Mouse (Mus musculus): ENCODE measurements at regions not wholly inside any gene's neighbourhood (a gene's known extent, or its start where the extent isn't known, plus 50 kb on each side); places are given as distances from the start of the nearest gene placed in this dataset.

- H3K36me3 ChIP-seq, result no peaks in the 10 kb centered on the region
- H3K27ac ChIP-seq, result no peak overlapping the region
- no peak for ATAC-seq (ENCODE audit: low FRiP score, low read depth)
- no peak overlapping the region for H3K4me2 ChIP-seq (replicated peaks)
- no peak overlapping the region for H3K9ac ChIP-seq
- no peaks in the 10 kb centered on the region for H3K27me3 ChIP-seq
- H3K4me1 ChIP-seq, result no peaks in the 10 kb centered on the region
- no peak overlapping the region for H3K4me3 ChIP-seq
- no peaks in the 10 kb centered on the region for H3K9me3 ChIP-seq
Observed at GRCm38 (mm10) chr5:62545785-62546184, 220.2 kb downstream of the Arap2 start.

DNA sequence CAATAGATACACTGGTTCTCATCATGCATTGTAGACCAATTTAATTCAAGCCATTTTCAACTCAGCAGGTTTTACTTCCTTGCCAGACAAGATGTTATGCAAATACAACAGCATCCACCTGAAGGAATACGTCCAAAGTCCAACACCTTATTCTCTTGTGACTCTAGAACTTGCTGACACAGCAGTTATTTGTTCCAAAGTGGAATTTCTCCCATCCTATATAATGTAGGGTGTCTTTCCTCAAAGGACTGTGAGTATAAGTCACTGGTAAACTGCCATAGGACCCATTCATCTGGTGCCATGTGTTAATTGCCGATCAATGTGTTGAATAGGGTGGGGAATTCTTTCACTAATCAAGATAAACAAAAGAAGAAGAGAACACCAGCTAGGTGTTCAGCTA lies 226.7 kb downstream of the Arap2 start:
- Histone ChIP-seq H3K9me3 (no peaks in the 10 kb centered on the region), H3K27ac (no peak overlapping the region), H3K4me2 (replicated peaks) (no peak overlapping the region), H3K9ac (no peak overlapping the region), H3K4me1 (no peaks in the 10 kb centered on the region), H3K4me3 (no peak overlapping the region), H3K27me3 (no peaks in the 10 kb centered on the region), H3K36me3 (no peaks in the 10 kb centered on the region)
- 92% methylated on average over 2 of the region's 2 CpGs for WGBS
- no peak for ATAC-seq (ENCODE audit: low FRiP score, low read depth)

GRCm38 (mm10) chr5:62511827-62512226 lies 254.1 kb downstream of the Arap2 start:
- no peak overlapping the region for H3K4me2 ChIP-seq (replicated peaks)
- H3K9me3 ChIP-seq, result no peaks in the 10 kb centered on the region
- no peak overlapping the region for H3K9ac ChIP-seq
- 66% methylated on average over 1 of the region's 1 CpGs for WGBS
- no peak overlapping the region for H3K4me3 ChIP-seq
- ATAC-seq (ENCODE audit: low FRiP score, low read depth), result no peak
- H3K27ac ChIP-seq, result no peak overlapping the region
- H3K36me3 ChIP-seq, result no peaks in the 10 kb centered on the region
- H3K4me1 ChIP-seq, result no peaks in the 10 kb centered on the region
- no peaks in the 10 kb centered on the region for H3K27me3 ChIP-seq

DNA sequence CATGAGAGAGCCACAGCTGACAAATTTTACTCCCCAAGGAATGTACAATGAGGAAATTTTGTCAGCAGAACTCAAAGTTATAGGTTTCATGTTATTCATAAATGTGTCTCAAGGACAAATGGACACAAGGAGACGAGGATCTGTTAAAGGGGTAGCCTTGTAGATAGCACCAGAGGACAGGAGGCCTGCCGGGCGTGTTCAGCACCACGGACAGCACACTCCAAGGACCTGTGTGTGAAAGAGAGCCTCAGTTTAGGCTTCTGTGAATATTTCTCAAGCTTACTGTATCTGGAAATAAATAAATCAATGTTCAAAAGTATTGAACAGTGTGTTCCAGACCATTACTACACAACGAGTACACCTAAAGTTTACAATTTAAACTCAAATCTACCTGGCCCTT lies 282.4 kb downstream of the Arap2 start:
- ATAC-seq (ENCODE audit: low FRiP score, low read depth), result 0 out of 2 replicates have a peak, but pooled peaks have one; percentile 54
- WGBS, result 30% methylated on average over 5 of the region's 5 CpGs
- Histone ChIP-seq H3K9ac (no peak overlapping the region), H3K4me1 (no peaks in the 10 kb centered on the region), H3K27me3 (no peaks in the 10 kb centered on the region), H3K4me3 (no peak overlapping the region), H3K4me2 (replicated peaks) (no peak overlapping the region), H3K9me3 (no peaks in the 10 kb centered on the region), H3K27ac (no peak overlapping the region), H3K36me3 (no peaks in the 10 kb centered on the region)

GRCm38 (mm10) chr5:62480967-62481366 lies 285.0 kb downstream of the Arap2 start:
- no peaks in the 10 kb centered on the region for H3K36me3 ChIP-seq
- WGBS, result 15% methylated on average over 1 of the region's 1 CpGs
- no peaks in the 10 kb centered on the region for H3K9me3 ChIP-seq
- H3K4me3 ChIP-seq, result no peak overlapping the region
- H3K9ac ChIP-seq, result no peak overlapping the region
- no peaks in the 10 kb centered on the region for H3K27me3 ChIP-seq
- H3K27ac ChIP-seq, result no peak overlapping the region
- H3K4me2 ChIP-seq (replicated peaks), result no peak overlapping the region
- ATAC-seq (ENCODE audit: low FRiP score, low read depth), result no peak
- H3K4me1 ChIP-seq, result no peaks in the 10 kb centered on the region

DNA sequence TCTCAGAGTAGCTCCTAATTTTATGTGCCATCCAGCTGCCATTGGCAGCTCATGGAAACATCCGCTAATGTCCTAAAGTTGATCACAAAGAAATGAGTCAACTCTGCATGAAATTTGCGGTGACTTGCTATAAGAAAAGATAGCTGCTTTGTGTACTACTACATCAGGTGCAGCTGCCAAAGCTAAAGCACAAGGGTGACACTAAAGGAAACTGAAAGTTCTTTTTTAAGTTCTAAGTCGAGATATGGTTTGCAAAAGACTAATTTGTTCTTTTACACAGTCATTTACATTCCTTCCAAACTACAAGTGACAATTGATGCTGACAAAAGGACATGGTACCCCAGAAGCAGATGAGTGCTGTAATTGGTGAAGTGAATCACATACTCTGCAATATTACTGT lies 292.5 kb downstream of the Arap2 start:
- Histone ChIP-seq H3K36me3 (no peaks in the 10 kb centered on the region), H3K9ac (no peak overlapping the region), H3K27ac (no peak overlapping the region), H3K9me3 (no peaks in the 10 kb centered on the region), H3K27me3 (no peaks in the 10 kb centered on the region), H3K4me3 (no peak overlapping the region), H3K4me1 (no peaks in the 10 kb centered on the region), H3K4me2 (replicated peaks) (no peak overlapping the region)
- ATAC-seq (ENCODE audit: low FRiP score, low read depth), result no peak
- WGBS, result 80% methylated on average over 3 of the region's 3 CpGs

DNA sequence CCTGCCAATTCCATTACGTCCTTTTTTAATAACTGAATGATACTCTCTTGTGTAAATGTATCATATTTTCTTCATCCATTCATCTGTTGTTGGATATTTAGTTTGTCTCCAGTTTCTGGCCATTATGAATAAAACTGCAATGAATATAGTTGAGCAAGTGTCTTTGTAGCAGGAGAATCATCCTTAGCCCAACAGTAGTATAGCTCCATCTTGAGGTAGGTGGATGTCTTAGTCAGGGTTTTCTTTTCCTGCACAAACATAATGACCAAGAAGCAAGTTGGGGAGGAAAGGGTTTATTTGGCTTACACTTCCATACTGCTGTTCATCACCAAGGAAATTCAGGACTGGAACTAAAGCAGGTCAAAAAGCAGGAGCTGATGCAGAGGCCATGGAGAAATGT lies 299.2 kb downstream of the Arap2 start:
- ATAC-seq (ENCODE audit: low FRiP score, low read depth), result no peak

GRCm38 (mm10) chr5:62462574-62462973 lies 303.4 kb downstream of the Arap2 start:
- 65% methylated on average over 2 of the region's 2 CpGs for WGBS
- no peaks in the 10 kb centered on the region for H3K27me3 ChIP-seq
- H3K4me2 ChIP-seq (replicated peaks), result no peak overlapping the region
- H3K4me3 ChIP-seq, result no peak overlapping the region
- ATAC-seq (ENCODE audit: low FRiP score, low read depth), result no peak
- no peaks in the 10 kb centered on the region for H3K4me1 ChIP-seq
- no peak overlapping the region for H3K9ac ChIP-seq
- no peaks in the 10 kb centered on the region for H3K9me3 ChIP-seq
- H3K36me3 ChIP-seq, result no peaks in the 10 kb centered on the region
- H3K27ac ChIP-seq, result no peak overlapping the region

More for the DNA sequence above, 299.2 kb downstream of the Arap2 start:
- Histone ChIP-seq H3K4me3 (no peak overlapping the region), H3K4me2 (replicated peaks) (no peak overlapping the region), H3K9ac (no peak overlapping the region), H3K27ac (no peak overlapping the region), H3K27me3 (no peaks in the 10 kb centered on the region), H3K36me3 (no peaks in the 10 kb centered on the region), H3K9me3 (no peaks in the 10 kb centered on the region), H3K4me1 (no peaks in the 10 kb centered on the region)
- 79% methylated on average over 1 of the region's 1 CpGs for WGBS
